Mouse (Mus musculus) naive thymus-derived CD4-positive, alpha-beta T cell, adult 2 months (primary cell): Measurements from ENCODE around the gene Nrip3.
A peak's percentile ranks its signal among the peaks of the same experiment; 100 is the strongest.

ENCODE experiments used
- DNase-seq: peaks from one replicate; pipeline ENCODE4 v3.0.0-alpha.2; 2011; ENCODE audit warnings: low read depth

Nrip3 gene

DNA sequence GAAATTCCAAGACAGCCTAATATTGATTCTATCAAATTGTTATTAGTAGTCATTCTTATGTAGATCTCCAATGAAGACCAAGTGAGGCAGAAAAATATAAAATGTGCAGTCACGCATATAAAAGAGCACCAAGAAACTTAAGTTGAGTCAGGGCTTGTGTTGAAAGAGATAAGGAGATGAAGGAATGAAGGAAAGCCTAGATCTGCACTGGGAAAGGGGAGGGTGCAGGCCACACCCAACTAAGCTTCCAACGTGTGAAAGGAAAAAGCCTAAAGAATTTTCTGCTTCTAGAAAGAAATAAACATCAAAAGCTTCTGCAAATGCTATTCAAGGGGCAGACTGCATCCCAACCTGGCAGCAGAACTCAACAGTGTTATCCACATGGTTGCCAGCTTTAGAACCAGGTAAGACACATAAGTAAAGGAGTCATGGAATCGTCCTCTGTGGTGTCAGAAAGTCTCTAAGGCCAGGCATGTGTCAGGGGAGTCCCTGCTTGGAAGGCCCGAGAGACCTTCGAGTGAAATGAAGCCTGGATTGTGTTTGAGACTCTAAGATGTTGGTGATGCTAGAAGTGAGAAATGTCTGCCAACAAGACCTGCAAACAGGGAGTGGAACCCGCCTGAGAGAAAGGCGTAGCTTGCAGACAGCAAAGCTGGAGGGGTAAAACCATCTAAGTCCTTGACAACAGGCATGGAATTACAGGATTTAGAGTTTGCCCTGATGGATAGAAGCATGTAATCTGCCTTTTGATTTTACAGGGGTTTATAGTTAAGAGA is 14.1 kb downstream of the Nrip3 start:
- DNase-seq, result no peak

DNA sequence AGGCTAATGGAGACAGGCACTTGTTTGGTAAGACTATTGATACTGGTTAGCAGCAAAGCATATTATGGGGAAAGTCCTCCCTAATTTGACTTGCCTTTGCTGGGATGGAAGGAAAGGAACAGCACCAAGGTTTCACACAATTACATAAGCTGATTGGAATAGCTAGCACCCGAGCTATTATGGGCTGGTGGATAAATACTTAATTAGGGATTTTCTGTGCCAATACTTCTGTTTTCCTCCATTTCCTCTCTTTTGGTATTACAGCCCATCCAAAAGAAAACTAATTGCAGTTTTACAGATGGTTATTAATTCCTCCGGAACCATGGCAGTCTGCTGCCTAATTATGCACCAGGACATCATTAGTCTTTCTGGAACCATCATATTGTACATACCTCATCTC is 17.8 kb downstream of the Nrip3 start:
- DNase-seq, result no peak

- DNase-seq, result no peak
These were observed 25.5 kb downstream of the Nrip3 start for GRCm38 (mm10) chr7:109756291-109756690.

GRCm38 (mm10) chr7:109754034-109754433 is 27.8 kb downstream of the Nrip3 start:
- no peak for DNase-seq

DNA sequence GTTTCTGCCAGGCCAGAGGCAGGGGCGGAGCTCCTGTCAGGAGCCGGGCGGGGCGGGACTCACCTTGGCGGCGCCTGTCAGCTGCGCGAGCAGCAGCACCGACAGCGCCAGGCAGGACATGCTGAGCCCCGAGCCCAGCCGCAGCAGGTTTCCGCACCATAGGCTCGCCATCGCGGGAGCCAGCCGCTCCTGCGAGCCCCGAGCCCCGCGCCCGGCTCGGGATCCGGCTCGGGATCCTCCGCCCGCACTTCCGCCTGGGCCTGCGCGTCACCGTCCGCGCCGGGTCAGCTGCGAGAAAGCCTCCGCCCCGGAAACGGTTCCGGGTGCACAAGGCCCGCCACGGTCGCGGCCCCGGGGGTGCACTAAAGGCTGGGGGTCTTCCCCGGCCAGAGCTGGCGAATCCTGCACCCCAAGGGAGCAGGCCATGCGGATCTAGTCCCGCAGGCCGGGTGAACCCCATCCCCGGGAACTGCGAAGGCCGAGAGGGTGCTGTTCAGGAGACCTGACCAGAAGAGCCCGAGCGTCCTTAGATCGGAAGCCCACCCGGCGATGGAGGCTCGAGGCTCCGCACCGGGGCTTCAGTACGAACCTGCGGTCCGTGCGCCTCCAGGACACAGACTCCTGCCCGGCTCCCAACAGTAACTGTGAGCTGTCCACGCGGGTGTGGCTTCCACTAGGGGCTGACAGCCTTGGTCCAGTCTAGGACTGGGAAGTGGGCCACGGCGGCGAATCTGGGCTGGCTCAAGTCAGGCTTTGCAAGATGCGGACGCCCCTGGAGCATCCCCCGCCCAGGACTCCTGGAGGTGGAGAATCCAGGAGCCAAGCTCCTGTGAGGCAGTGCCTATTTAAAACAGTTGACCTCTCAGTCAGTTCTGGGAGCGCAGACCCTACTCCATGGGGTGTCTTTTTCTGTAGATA is 29.6 kb downstream of the Nrip3 start, which contains the start of gene Tmem9b:
TSS of gene Tmem9b (minus strand) at position 868 of the 918 bp plus-strand sequence.
- DNase-seq, result peak; percentile 82

DNA sequence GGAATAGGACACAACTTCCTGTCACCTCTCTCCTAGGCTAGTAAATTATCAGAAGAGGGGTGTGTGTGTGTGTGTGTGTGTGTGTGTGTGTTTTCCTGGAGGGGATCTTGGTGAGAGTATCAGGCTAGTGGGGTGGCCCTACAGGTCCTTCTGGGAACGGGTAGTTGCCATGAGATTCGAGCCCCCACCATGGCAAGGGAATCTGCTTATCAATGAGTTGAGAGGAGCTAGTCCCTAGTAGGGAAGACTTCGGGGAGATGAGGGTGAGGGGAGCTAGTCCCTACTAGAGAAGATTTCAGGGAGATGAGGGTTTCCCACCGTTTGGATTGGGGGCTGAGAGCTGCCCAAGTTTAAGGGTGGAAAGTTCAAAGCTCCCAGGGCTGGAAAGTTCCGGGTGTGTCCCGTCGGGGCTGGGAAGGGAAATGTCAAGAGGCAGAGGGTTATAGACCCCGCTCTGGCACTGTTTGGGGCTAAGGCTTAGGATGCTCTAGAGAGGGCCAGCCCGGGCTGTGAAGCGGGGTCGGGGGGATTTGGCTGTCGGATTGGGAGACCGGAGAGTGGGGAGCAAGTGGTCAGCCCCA is 30.3 kb downstream of the Nrip3 start:
- peak; percentile 32 for DNase-seq

GRCm38 (mm10) chr7:109747747-109748146 is 34.1 kb downstream of the Nrip3 start:
- DNase-seq, result no peak

- DNase-seq, result peak; percentile 73
These were observed 40.1 kb downstream of the Nrip3 start for GRCm38 (mm10) chr7:109741703-109742102.

DNA sequence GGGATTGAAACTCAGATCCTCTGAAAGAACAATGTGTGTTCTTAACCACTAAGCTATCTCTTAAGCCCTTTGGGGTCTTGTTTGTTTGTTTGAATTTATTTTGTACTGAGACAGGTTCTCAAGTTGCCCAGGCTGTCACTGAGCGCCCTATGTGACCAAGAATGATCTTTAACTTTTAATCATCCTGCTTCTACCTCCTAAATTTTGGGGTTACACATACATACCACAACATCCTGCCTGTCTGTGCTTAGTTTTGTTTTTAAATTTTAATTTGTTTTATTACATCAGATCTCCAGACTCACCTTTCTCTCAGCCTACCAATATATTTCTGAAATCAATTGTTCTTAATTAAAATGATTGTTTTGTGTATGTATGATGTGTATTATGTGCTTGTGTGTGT is 40.8 kb downstream of the Nrip3 start:
- peak; percentile 48 for DNase-seq

DNA sequence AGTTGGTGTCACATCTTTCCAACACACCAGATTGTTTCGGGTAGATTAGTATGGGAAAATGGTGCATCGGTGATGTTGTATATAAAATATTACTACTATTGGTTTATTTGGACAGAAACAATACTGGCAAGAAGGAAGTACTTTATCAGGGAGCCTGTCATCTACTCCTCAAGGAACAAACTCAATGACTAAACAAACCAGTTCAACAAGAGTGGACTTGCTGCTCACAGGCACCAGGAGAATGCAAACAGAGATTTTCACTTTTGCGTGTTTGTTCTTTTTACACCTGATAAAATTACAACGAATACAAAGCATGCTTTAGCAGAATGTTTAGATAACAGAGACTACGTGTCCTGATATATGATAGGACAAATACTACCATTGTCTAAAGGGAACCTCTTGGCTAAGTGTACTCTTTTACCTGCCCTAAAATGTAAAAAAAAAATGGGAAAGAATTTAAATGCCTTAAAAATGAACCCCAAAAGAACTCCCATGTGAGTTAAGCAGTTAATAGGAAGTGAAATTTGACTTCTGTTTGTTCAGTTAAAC is 41.9 kb downstream of the Nrip3 start:
- no peak for DNase-seq

DNA sequence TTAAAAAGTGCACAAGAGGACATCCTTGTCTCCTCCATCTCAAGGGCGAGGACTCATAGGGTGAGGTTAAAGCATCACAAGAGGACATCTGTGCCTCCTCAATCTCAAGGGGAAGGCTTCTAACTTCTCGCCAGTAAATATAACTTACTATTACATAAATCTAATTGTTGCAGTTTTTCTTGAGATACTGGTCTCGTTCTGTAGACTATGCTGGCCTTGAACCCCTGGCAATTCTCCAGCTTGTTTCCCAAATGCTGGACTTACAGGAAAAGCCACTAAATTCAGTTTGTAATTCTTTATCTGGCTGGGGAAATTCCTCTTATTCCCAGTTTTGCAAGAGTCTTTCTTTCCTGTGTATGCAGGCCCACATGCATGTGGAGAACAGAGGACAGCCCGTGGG is 47.0 kb downstream of the Nrip3 start:
- no peak for DNase-seq

DNA sequence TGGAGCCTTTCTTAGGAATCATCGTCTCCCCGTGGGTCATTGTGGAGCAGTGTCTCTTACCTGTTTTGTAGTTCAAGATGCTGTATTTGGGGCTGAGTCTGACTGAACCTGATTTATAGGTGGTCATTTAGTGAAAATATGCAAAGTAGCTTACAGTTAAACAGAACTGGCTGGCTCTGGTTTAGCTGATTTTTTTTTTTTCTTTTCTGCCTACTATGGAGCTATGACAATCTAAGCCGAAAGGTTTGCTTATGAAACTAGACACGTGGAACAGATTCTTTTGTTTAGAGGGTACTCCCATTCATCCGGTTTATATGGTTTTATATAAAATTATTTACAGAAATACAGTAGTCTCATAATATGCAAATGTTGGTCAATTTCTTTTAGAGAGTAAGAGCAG is 50.2 kb downstream of the Nrip3 start, which contains the start of gene Ascl3:
TSS of gene Ascl3 (minus strand) at position 101 of the 400 bp plus-strand sequence.
- no peak for DNase-seq

- no peak for DNase-seq
These were observed 58.1 kb downstream of the Nrip3 start, which contains the start of gene BC051019 for GRCm38 (mm10) chr7:109723697-109724096. BC051019 (minus strand) TSS chr7:109723850.

GRCm38 (mm10) chr7:109723114-109723513 is 58.7 kb downstream of the Nrip3 start:
- DNase-seq, result no peak

GRCm38 (mm10) chr7:109722618-109723017 is 59.2 kb downstream of the Nrip3 start:
- peak; percentile 45 for DNase-seq

DNA sequence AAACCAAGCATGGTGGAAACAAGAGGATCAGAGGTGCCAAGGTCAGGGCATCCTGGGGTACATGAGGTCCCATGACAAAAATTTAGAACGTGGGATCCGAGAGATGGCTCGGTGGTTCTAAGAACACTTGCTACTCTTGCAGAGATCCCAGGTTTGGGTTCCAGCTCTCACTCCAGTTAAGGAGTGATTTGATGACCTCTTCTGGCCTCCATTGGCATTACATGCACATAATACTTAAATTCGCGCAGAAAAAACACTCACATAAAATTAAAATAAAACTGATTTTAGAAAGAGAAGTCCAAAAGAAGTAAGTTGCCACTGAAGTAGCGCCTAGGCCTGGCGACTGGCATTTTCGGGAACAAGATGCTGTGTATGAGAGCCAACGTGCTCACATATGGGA is 62.5 kb downstream of the Nrip3 start:
- DNase-seq, result peak; percentile 38

- no peak for DNase-seq
These were observed 68.3 kb downstream of the Nrip3 start for GRCm38 (mm10) chr7:109713434-109713982.

DNA sequence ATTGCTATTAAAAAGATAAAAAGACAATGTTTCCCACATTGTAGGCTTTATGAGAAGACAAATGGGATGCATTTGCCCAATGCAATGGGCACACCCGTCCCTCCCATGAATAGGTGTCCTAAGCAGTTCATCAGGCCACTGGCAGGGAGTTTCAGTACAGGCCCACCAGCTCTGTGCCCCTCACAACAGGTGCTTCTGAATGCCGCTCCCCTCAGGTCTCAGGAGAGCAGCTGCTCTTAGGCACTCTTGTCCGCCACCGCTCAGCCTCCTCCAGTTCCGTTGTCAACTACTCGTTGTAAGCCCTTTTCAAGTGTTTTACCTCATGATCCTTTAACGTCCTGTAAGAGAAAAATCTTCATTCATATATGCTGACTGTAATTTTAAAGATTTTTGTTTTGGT is 69.6 kb downstream of the Nrip3 start:
- no peak for DNase-seq

- DNase-seq, result no peak
These were observed 71.8 kb downstream of the Nrip3 start for GRCm38 (mm10) chr7:109710069-109710468.

- no peak for DNase-seq
These were observed 72.9 kb downstream of the Nrip3 start for GRCm38 (mm10) chr7:109708961-109709382.
